Mouse (Mus musculus): ENCODE measurements around the gene Olfm2. TPM values are rescaled to one million over a fixed set of nuclear protein-coding genes. Genes with fewer than 3 reads are reported as not detected.
"Not testable (repeated sequence)": the region's sequence is repeated elsewhere in the genome, so short reads cannot be mapped to it uniquely, and the experiment has no call there.

Olfm2 gene
- polyA plus RNA-seq, 1 experiment: 4.4 TPM

GRCm38 (mm10) chr9:20696107-20696712 is 49.9 kb downstream of the Olfm2 start:
- no peak overlapping the region for H3K27ac ChIP-seq (ENCODE audit: insufficient read depth, low read length)

DNA sequence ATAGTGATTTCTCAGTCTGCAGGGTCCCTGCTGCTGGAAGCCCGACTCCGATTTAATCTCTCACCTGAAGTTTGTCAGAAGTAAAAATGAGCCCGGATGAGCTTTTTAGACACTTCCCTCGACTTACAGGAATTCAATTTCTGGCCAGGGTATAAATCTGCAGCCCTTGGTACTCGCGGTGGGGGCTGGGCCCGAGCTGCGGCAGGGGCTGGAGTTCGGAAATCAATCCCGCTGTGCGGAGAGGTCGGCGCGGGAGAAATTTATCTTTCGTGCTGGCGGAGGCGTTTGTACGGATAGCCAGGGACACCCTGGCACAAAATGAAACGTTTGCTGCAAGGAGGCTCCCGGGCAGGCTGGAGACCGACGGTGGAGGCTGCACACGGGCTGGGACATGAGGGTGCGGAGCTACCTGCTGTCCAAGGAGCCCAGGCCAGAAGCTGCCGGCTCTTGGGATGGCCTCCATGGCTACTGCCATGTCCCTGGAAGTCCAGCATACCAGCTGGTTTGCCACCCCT is 51.4 kb downstream of the Olfm2 start:
- Histone ChIP-seq H3K4me1 (ENCODE audit: control insufficient read depth, insufficient read depth, low read length) (peaks cover 4% of the 10 kb centered on the region), H3K27me3 (ENCODE audit: control insufficient read depth, insufficient read depth, low read length, poor library complexity, severe bottlenecking) (no peaks in the 10 kb centered on the region), H3K27ac (ENCODE audit: insufficient read depth, low read length) (no peak overlapping the region), H3K36me3 (ENCODE audit: control insufficient read depth, insufficient read depth, low read length, poor library complexity, severe bottlenecking) (no peaks in the 10 kb centered on the region), H3K4me3 (ENCODE audit: low read depth, low read length) (peak overlapping the region; percentile 44), H3K9ac (ENCODE audit: low read depth, poor library complexity, severe bottlenecking) (peak overlapping the region; percentile 42; the same call in 1 of the 2 replicates), H3K9me3 (replicated peaks; ENCODE audit: control insufficient read depth, insufficient read depth, low read length, poor library complexity, severe bottlenecking) (no peaks in the 10 kb centered on the region)
- no peak for TF ChIP-seq CTCF (IDR thresholded peaks at IDR 0.05; ENCODE audit: low read depth, low read length)
- no peak for TF ChIP-seq POLR2A (IDR thresholded peaks at IDR 0.05; ENCODE audit: insufficient read depth, low read length)
- TF ChIP-seq EP300 (IDR thresholded peaks at IDR 0.05; ENCODE audit: insufficient read depth, low read depth, low read length): no peak

More at GRCm38 (mm10) chr9:20696107-20696712, 49.9 kb downstream of the Olfm2 start:
- Histone ChIP-seq H3K4me3 (ENCODE audit: low read depth, low read length) (no peak overlapping the region), H3K4me1 (ENCODE audit: control insufficient read depth, insufficient read depth, low read length) (no peaks in the 10 kb centered on the region), H3K36me3 (ENCODE audit: control insufficient read depth, insufficient read depth, low read length, poor library complexity, severe bottlenecking) (no peaks in the 10 kb centered on the region), H3K9ac (ENCODE audit: low read depth, poor library complexity, severe bottlenecking) (no peak overlapping the region), H3K9me3 (replicated peaks; ENCODE audit: control insufficient read depth, insufficient read depth, low read length, poor library complexity, severe bottlenecking) (no peaks in the 10 kb centered on the region), H3K27me3 (ENCODE audit: control insufficient read depth, insufficient read depth, low read length, poor library complexity, severe bottlenecking) (no peaks in the 10 kb centered on the region)
- TF ChIP-seq EP300 (IDR thresholded peaks at IDR 0.05; ENCODE audit: insufficient read depth, low read depth, low read length) (no peak), POLR2A (IDR thresholded peaks at IDR 0.05; ENCODE audit: insufficient read depth, low read length) (no peak), CTCF (IDR thresholded peaks at IDR 0.05; ENCODE audit: low read depth, low read length) (no peak)

DNA sequence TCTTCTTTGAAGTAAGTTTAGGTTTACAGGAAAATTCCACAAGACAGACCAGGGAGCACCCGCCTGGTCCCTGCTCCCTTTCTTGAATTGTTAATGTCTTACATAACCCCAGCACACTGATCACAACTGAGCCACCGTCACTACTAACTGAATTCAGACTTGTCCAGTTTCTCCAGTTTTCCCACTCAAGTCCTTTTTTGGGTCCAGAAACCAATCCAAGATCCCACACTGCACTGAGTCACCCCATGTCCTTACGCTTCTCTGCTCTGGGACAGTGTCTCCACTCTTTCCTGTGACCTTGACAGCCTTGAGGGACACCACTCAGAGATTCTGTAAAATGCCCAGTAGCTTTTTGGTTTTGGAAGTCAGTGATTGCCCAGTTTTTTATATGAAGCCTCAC is 53.3 kb downstream of the Olfm2 start:
- Histone ChIP-seq H3K27ac (ENCODE audit: insufficient read depth, low read length) (no peak overlapping the region), H3K4me3 (ENCODE audit: low read depth, low read length) (no peak overlapping the region), H3K36me3 (ENCODE audit: control insufficient read depth, insufficient read depth, low read length, poor library complexity, severe bottlenecking) (no peaks in the 10 kb centered on the region), H3K4me1 (ENCODE audit: control insufficient read depth, insufficient read depth, low read length) (peaks cover 4% of the 10 kb centered on the region), H3K9me3 (replicated peaks; ENCODE audit: control insufficient read depth, insufficient read depth, low read length, poor library complexity, severe bottlenecking) (no peaks in the 10 kb centered on the region), H3K27me3 (ENCODE audit: control insufficient read depth, insufficient read depth, low read length, poor library complexity, severe bottlenecking) (no peaks in the 10 kb centered on the region), H3K9ac (ENCODE audit: low read depth, poor library complexity, severe bottlenecking) (no peak overlapping the region)
- TF ChIP-seq EP300 (IDR thresholded peaks at IDR 0.05; ENCODE audit: insufficient read depth, low read depth, low read length) (no peak), CTCF (IDR thresholded peaks at IDR 0.05; ENCODE audit: low read depth, low read length) (no peak), POLR2A (IDR thresholded peaks at IDR 0.05; ENCODE audit: insufficient read depth, low read length) (no peak)

DNA sequence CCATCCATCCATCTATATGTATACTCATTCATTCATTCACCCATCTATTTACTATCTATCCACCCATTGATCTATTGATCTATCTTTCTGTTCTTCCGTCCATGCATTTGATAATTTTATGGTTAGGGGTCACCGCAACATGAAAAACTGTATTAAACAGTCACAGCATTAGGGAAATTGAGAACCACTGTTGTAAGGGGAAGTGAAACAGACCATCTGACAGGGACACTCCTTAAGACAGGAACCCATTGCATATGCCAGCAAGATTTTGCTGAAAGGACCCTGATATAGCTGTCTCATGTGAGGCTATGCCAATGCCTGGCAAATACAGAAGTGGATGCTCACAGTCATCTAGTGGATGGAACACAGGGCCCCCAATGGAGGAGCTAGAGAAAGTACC is 55.7 kb downstream of the Olfm2 start:
- not testable (repeated sequence) for H3K27me3 ChIP-seq (ENCODE audit: control insufficient read depth, insufficient read depth, low read length, poor library complexity, severe bottlenecking)

GRCm38 (mm10) chr9:20689913-20690312 is 56.2 kb downstream of the Olfm2 start:
- H3K4me3 ChIP-seq (ENCODE audit: low read depth, low read length): no peak overlapping the region
- H3K36me3 ChIP-seq (ENCODE audit: control insufficient read depth, insufficient read depth, low read length, poor library complexity, severe bottlenecking): no peaks in the 10 kb centered on the region
- no peak overlapping the region for H3K9ac ChIP-seq (ENCODE audit: low read depth, poor library complexity, severe bottlenecking)
- peak overlapping the region; percentile 29 for H3K27ac ChIP-seq (ENCODE audit: insufficient read depth, low read length)
- peaks cover 4% of the 10 kb centered on the region for H3K4me1 ChIP-seq (ENCODE audit: control insufficient read depth, insufficient read depth, low read length)
- H3K27me3 ChIP-seq (ENCODE audit: control insufficient read depth, insufficient read depth, low read length, poor library complexity, severe bottlenecking): no peaks in the 10 kb centered on the region
- H3K9me3 ChIP-seq (replicated peaks; ENCODE audit: control insufficient read depth, insufficient read depth, low read length, poor library complexity, severe bottlenecking): no peaks in the 10 kb centered on the region
- TF ChIP-seq POLR2A (IDR thresholded peaks at IDR 0.05; ENCODE audit: insufficient read depth, low read length) (no peak), CTCF (IDR thresholded peaks at IDR 0.05; ENCODE audit: low read depth, low read length) (no peak)

More for the DNA sequence above, 55.7 kb downstream of the Olfm2 start:
- not testable (repeated sequence) for H3K9me3 ChIP-seq (replicated peaks; ENCODE audit: control insufficient read depth, insufficient read depth, low read length, poor library complexity, severe bottlenecking); H3K4me1 ChIP-seq (ENCODE audit: control insufficient read depth, insufficient read depth, low read length); H3K4me3 ChIP-seq (ENCODE audit: low read depth, low read length); H3K36me3 ChIP-seq (ENCODE audit: control insufficient read depth, insufficient read depth, low read length, poor library complexity, severe bottlenecking); H3K9ac ChIP-seq (ENCODE audit: low read depth, poor library complexity, severe bottlenecking); H3K27ac ChIP-seq (ENCODE audit: insufficient read depth, low read length)

GRCm38 (mm10) chr9:20689403-20689802 is 56.7 kb downstream of the Olfm2 start:
- H3K27me3 ChIP-seq (ENCODE audit: control insufficient read depth, insufficient read depth, low read length, poor library complexity, severe bottlenecking): no peaks in the 10 kb centered on the region
- no peak overlapping the region for H3K9ac ChIP-seq (ENCODE audit: low read depth, poor library complexity, severe bottlenecking)
- no peak overlapping the region for H3K4me3 ChIP-seq (ENCODE audit: low read depth, low read length)
- TF ChIP-seq POLR2A (IDR thresholded peaks at IDR 0.05; ENCODE audit: insufficient read depth, low read length): no peak
- TF ChIP-seq CTCF (IDR thresholded peaks at IDR 0.05; ENCODE audit: low read depth, low read length): no peak
- TF ChIP-seq EP300 (IDR thresholded peaks at IDR 0.05; ENCODE audit: insufficient read depth, low read depth, low read length): no peak
- H3K27ac ChIP-seq (ENCODE audit: insufficient read depth, low read length): peak overlapping the region; percentile 29
- H3K36me3 ChIP-seq (ENCODE audit: control insufficient read depth, insufficient read depth, low read length, poor library complexity, severe bottlenecking): no peaks in the 10 kb centered on the region
- H3K4me1 ChIP-seq (ENCODE audit: control insufficient read depth, insufficient read depth, low read length): peaks cover 4% of the 10 kb centered on the region
- no peaks in the 10 kb centered on the region for H3K9me3 ChIP-seq (replicated peaks; ENCODE audit: control insufficient read depth, insufficient read depth, low read length, poor library complexity, severe bottlenecking)
